Mouse (Mus musculus): ENCODE measurements around the gene Rchy1. TPM values are rescaled to one million over a fixed set of nuclear protein-coding genes. Genes with fewer than 3 reads are reported as not detected.
A peak's percentile ranks its signal among the peaks of the same experiment; 100 is the strongest.

Gene Rchy1
- polyA plus RNA-seq (2012; rRNA removed) = 43.8 and 45.5 TPM in 2 replicates

- Histone ChIP-seq H3K27ac (ENCODE audit: insufficient read depth, low read length) (peak within 1 kb of the TSS; percentile 85), H3K4me3 (ENCODE audit: insufficient read depth, low read length) (peak within 1 kb of the TSS; percentile 99), H3K4me1 (ENCODE audit: control insufficient read depth, insufficient read depth, low read length) (peaks cover 3% of the 10 kb centered on the region; the same call in 1 of the 2 replicates)
- TF ChIP-seq POLR2A (IDR thresholded peaks at IDR 0.05; ENCODE audit: extremely low read depth, insufficient read depth, low read length) (peak; percentile 79), CTCF (IDR thresholded peaks at IDR 0.05; ENCODE audit: extremely low read depth, insufficient read depth, low read length) (no peak)
These were observed at the start of gene Rchy1 for GRCm38 (mm10) chr5:91962639-91963440. Gene Rchy1, minus strand, starts transcription at chr5:91963068.

GRCm38 (mm10) chr5:92011756-92012155 lies 48.9 kb upstream of the Rchy1 start:
- TF ChIP-seq CTCF (IDR thresholded peaks at IDR 0.05; ENCODE audit: extremely low read depth, insufficient read depth, low read length) = no peak
- H3K27ac ChIP-seq (ENCODE audit: insufficient read depth, low read length) = no peak overlapping the region
- H3K4me1 ChIP-seq (ENCODE audit: control insufficient read depth, insufficient read depth, low read length) = no peaks in the 10 kb centered on the region
- H3K4me3 ChIP-seq (ENCODE audit: insufficient read depth, low read length) = no peak overlapping the region

- H3K27ac ChIP-seq (ENCODE audit: insufficient read depth, low read length) = no peak overlapping the region
- no peak overlapping the region for H3K4me3 ChIP-seq (ENCODE audit: insufficient read depth, low read length)
- no peak for TF ChIP-seq CTCF (IDR thresholded peaks at IDR 0.05; ENCODE audit: extremely low read depth, insufficient read depth, low read length)
- TF ChIP-seq POLR2A (IDR thresholded peaks at IDR 0.05; ENCODE audit: extremely low read depth, insufficient read depth, low read length) = no peak
- H3K4me1 ChIP-seq (ENCODE audit: control insufficient read depth, insufficient read depth, low read length) = no peaks in the 10 kb centered on the region
These were observed 47.0 kb upstream of the Rchy1 start for GRCm38 (mm10) chr5:92009827-92010226.

- no peak for TF ChIP-seq POLR2A (IDR thresholded peaks at IDR 0.05; ENCODE audit: extremely low read depth, insufficient read depth, low read length)
- peak; percentile 45 for TF ChIP-seq CTCF (IDR thresholded peaks at IDR 0.05; ENCODE audit: extremely low read depth, insufficient read depth, low read length)
- Histone ChIP-seq H3K4me1 (ENCODE audit: control insufficient read depth, insufficient read depth, low read length) (no peaks in the 10 kb centered on the region), H3K4me3 (ENCODE audit: insufficient read depth, low read length) (no peak overlapping the region), H3K27ac (ENCODE audit: insufficient read depth, low read length) (no peak overlapping the region)
These were observed 40.1 kb upstream of the Rchy1 start for GRCm38 (mm10) chr5:92003011-92003410.

- H3K4me3 ChIP-seq (ENCODE audit: insufficient read depth, low read length) = no peak overlapping the region
- no peak overlapping the region for H3K27ac ChIP-seq (ENCODE audit: insufficient read depth, low read length)
- TF ChIP-seq CTCF (IDR thresholded peaks at IDR 0.05; ENCODE audit: extremely low read depth, insufficient read depth, low read length) = no peak
- TF ChIP-seq POLR2A (IDR thresholded peaks at IDR 0.05; ENCODE audit: extremely low read depth, insufficient read depth, low read length) = no peak
- no peaks in the 10 kb centered on the region for H3K4me1 ChIP-seq (ENCODE audit: control insufficient read depth, insufficient read depth, low read length)
These were observed 37.9 kb upstream of the Rchy1 start for GRCm38 (mm10) chr5:92000770-92001169.

- no peak for TF ChIP-seq CTCF (IDR thresholded peaks at IDR 0.05; ENCODE audit: extremely low read depth, insufficient read depth, low read length)
- no peak for TF ChIP-seq POLR2A (IDR thresholded peaks at IDR 0.05; ENCODE audit: extremely low read depth, insufficient read depth, low read length)
- H3K27ac ChIP-seq (ENCODE audit: insufficient read depth, low read length) = no peak overlapping the region
- no peak overlapping the region for H3K4me3 ChIP-seq (ENCODE audit: insufficient read depth, low read length)
- no peaks in the 10 kb centered on the region for H3K4me1 ChIP-seq (ENCODE audit: control insufficient read depth, insufficient read depth, low read length)
These were observed 31.7 kb upstream of the Rchy1 start for GRCm38 (mm10) chr5:91994546-91994945.

- Histone ChIP-seq H3K27ac (ENCODE audit: insufficient read depth, low read length) (no peak overlapping the region), H3K4me1 (ENCODE audit: control insufficient read depth, insufficient read depth, low read length) (no peaks in the 10 kb centered on the region), H3K4me3 (ENCODE audit: insufficient read depth, low read length) (no peak overlapping the region)
- TF ChIP-seq CTCF (IDR thresholded peaks at IDR 0.05; ENCODE audit: extremely low read depth, insufficient read depth, low read length) (no peak), POLR2A (IDR thresholded peaks at IDR 0.05; ENCODE audit: extremely low read depth, insufficient read depth, low read length) (no peak)
These were observed 30.2 kb upstream of the Rchy1 start for GRCm38 (mm10) chr5:91993061-91993460.

- no peaks in the 10 kb centered on the region for H3K4me1 ChIP-seq (ENCODE audit: control insufficient read depth, insufficient read depth, low read length)
- TF ChIP-seq POLR2A (IDR thresholded peaks at IDR 0.05; ENCODE audit: extremely low read depth, insufficient read depth, low read length) (no peak), CTCF (IDR thresholded peaks at IDR 0.05; ENCODE audit: extremely low read depth, insufficient read depth, low read length) (no peak)
- no peak overlapping the region for H3K4me3 ChIP-seq (ENCODE audit: insufficient read depth, low read length)
- no peak overlapping the region for H3K27ac ChIP-seq (ENCODE audit: insufficient read depth, low read length)
These were observed 28.5 kb upstream of the Rchy1 start for GRCm38 (mm10) chr5:91991191-91991937.

GRCm38 (mm10) chr5:91989261-91989660 lies 26.4 kb upstream of the Rchy1 start:
- H3K27ac ChIP-seq (ENCODE audit: insufficient read depth, low read length) = no peak overlapping the region
- no peaks in the 10 kb centered on the region for H3K4me1 ChIP-seq (ENCODE audit: control insufficient read depth, insufficient read depth, low read length)
- TF ChIP-seq POLR2A (IDR thresholded peaks at IDR 0.05; ENCODE audit: extremely low read depth, insufficient read depth, low read length) = no peak
- no peak for TF ChIP-seq CTCF (IDR thresholded peaks at IDR 0.05; ENCODE audit: extremely low read depth, insufficient read depth, low read length)
- no peak overlapping the region for H3K4me3 ChIP-seq (ENCODE audit: insufficient read depth, low read length)

- Histone ChIP-seq H3K27ac (ENCODE audit: insufficient read depth, low read length) (no peak overlapping the region), H3K4me1 (ENCODE audit: control insufficient read depth, insufficient read depth, low read length) (no peaks in the 10 kb centered on the region), H3K4me3 (ENCODE audit: insufficient read depth, low read length) (no peak overlapping the region)
- TF ChIP-seq CTCF (IDR thresholded peaks at IDR 0.05; ENCODE audit: extremely low read depth, insufficient read depth, low read length) (no peak), POLR2A (IDR thresholded peaks at IDR 0.05; ENCODE audit: extremely low read depth, insufficient read depth, low read length) (no peak)
These were observed 24.9 kb upstream of the Rchy1 start for GRCm38 (mm10) chr5:91987799-91988198.
